Mouse (Mus musculus) ES-Bruce4 (cell line): ENCODE results near the gene Gm13279.
"Not testable (repeated sequence)": the region's sequence is repeated elsewhere in the genome, so short reads cannot be mapped to it uniquely, and the experiment has no call there.

ENCODE experiments used
- CTCF ChIP-seq: IDR thresholded peaks from one replicate; pipeline ENCODE4 v1.8.1; 2011; ENCODE audit warnings: low read depth, low read length
- POLR2A ChIP-seq: IDR thresholded peaks from one replicate; pipeline ENCODE4 v1.8.1; 2011; ENCODE audit warnings: low read length; ENCODE audit not compliant: insufficient read depth

GRCm38 (mm10) chr4:88758751-88759150, 38.4 kb upstream of the Gm13279 start:
- TF ChIP-seq POLR2A, CTCF: not testable (repeated sequence)
